Mouse (Mus musculus) urinary bladder, adult 2 months (tissue): Measurements from ENCODE around the gene Olfr1023. TPM values are rescaled to one million over a fixed set of nuclear protein-coding genes. Genes with fewer than 3 reads are reported as not detected.

Source experiments
- DNase-seq: peaks from one replicate; pipeline ENCODE4 v3.0.0; 2022; ENCODE audit warnings: low spot score
- polyA plus RNA-seq: library from polyadenylated mRNA; depleted of rRNA; stranded (reverse); fragments of >200 nt; gene quantifications from 2 replicates; pipeline ENCODE4 v1.2.3, GENCODE M21; 2012; rRNA removed

The Olfr1023 gene
- not detected in 2 replicates for polyA plus RNA-seq

DNA sequence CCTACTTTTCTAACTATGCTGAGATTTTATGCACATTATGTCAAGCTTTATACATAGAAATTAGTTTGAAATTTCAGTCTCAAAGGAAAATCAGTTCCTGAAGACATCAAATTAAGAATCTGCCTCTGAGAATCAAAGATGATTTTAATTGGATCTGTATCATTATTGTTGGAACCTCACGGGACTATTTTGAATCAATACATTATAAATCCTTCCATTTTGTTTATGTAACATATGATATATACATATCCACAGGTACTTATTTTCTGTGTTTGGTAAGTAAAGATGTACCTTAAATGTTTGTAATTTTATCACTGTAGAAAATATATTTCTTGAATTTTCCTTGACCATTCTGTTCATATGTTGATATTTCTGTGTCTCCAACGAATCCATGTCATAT is at the start of gene Olfr1023:
Olfr1023 (plus strand) TSS at position 301 of the 400 bp plus-strand sequence.
- no peak for DNase-seq

DNA sequence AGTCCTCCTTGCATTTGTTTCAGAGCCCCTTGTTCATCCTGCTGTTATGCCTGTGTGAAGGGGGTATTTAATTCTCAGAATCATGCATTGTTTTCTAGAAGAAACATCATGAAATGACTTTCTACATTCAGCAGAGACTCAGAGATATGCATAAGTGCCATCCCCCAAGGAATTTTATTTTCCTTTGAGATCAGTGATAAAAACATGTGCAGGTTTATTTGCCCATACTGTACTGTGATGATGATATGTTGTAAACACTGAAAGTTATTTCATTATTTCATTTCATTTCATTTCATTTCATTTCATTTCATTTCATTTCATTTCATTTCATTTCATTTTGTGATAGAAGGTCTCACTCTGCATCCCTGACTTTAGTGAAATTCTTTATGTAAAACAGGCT is 40.1 kb upstream of the Olfr1023 start, which contains the start of gene Olfr1019:
Olfr1019 (minus strand) TSS at position 101 of the 400 bp plus-strand sequence.
- no peak for DNase-seq

DNA sequence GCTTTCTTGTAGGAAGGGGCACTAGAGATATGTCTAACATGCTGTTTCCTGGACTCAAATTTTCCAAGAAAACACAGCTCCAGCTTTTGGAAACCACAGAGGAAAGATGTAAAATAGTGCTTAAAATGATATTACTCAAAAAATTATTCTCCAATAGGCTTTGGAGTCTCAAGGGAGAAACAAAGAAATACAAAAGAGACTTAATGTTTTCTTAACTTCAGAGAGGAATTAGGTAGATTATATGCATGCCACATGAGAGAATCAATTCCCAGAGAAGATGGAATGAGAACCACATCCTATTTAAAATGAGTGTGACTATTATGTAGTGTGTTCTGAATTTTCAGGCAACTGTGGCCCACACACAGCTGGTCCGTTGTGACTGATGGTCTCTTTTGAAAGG is 38.7 kb upstream of the Olfr1023 start, which contains the start of gene Olfr1020:
Olfr1020 (plus strand) TSS at position 301 of the 400 bp plus-strand sequence.
- DNase-seq, result no peak

DNA sequence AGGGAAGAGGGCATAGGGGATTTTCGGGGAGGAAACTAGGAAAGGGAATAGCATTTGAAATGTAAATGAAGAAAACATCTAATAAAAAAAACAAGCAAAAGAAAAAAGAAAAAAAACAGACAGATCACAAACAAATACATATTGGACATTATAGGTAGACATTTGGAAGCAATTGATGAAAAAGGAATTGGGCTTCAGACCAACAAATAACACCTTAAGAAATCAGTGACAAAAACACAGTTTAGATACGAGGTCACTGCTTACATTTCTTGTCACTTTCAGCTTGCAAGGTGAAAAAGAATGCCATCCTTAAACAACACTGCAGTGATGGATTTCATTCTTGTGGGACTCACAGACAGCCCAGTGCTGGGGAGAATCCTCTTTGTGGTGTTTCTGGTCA is 17.1 kb upstream of the Olfr1023 start, which contains the start of gene Olfr1022:
Olfr1022 (plus strand) TSS at position 301 of the 400 bp plus-strand sequence.
- DNase-seq, result no peak

DNA sequence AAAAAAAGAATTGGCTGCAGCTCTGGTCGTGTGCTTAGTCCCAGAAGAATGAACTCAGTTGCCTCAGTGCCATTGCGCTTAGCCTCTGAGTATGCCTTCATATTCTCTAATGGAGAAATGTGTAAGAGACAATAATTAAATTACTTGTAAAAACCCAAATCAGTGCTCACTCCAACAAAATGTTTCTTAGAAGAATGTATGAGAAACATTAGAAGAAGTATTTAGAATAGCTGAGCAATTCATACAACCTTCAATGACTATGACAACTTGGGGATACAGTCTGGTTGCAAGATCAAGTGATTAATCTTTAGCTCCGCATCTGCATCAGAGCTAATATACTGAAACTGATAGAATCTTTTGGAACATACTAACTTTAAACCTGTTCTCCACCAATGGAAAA is 19.5 kb downstream of the Olfr1023 start, which contains the start of gene Olfr1024:
Olfr1024 (minus strand) TSS at position 101 of the 400 bp plus-strand sequence.
- DNase-seq, result no peak

DNA sequence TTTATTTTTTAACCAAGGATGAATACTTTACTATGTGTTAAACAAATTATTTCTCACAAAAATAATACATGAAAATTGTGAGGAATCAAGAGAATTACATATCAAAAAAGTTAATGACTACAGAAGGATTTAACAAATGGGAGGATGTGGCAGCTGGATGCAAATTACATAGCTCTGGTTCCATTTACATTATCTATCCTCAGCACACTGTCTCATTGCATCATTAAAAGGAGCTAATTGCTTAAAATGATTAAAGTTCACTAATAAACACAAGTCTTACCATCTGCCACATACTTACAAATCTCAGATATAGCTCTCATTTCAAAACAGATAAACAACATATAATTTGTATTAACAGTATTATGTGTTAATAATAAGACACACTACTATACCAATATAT is 27.8 kb downstream of the Olfr1023 start:
- no peak for DNase-seq

DNA sequence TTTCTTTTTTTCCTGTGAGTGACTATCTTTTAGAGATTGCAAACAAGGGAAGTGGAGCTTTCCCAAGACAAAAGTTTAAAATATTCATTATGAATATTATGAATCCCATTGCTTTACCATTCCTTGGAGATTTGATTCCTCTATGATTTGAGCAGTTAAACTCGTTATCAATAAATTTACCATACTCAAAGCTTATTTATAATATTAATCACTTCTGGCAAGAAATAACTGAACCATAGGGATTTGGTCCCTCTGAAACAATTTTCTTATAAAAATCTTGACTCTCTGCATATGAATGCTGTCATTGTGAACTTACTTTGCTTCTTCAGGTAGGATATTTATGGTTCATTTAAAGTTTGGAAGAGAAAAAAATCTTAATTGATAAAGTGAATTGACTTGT is 29.5 kb downstream of the Olfr1023 start, which contains the start of gene Olfr1025-ps1:
Olfr1025-ps1 (plus strand) TSS at position 301 of the 400 bp plus-strand sequence.
- no peak for DNase-seq

DNA sequence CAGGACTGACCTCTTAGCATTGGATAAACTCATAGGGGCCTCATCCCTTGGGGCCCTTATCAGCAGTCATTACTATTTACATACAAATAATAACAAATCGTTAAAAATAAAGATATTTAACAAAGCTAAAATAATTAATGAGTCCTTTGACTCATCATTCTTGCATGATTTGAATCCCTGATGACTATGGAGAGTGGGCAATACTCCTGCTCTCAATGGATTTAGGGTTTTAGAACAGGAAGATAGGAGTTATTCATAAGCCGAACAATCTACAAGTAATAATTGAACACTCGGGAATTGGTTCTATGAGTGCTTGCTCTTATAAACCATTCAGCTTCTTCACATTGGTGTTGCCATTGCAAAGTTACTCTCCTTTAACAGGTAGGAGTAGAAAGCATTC is 35.8 kb downstream of the Olfr1023 start, which contains the start of gene Olfr1026:
Olfr1026 (plus strand) TSS at position 301 of the 400 bp plus-strand sequence.
- no peak for DNase-seq

Other genes starting within 250 kb of the Olfr1023 start
- not detected in 2 replicates for gene Olfr1002, start 234.9 kb upstream of the Olfr1023 start, polyA plus RNA-seq
- gene Olfr154, start 221.2 kb upstream of the Olfr1023 start, polyA plus RNA-seq, result not detected in 2 replicates
- not detected in 2 replicates for gene Olfr1006, start 206.9 kb upstream of the Olfr1023 start, polyA plus RNA-seq
- not detected in 2 replicates for gene Olfr1008, start 196.2 kb upstream of the Olfr1023 start, polyA plus RNA-seq
- gene Olfr1009, start 170.2 kb upstream of the Olfr1023 start, polyA plus RNA-seq, result not detected in 2 replicates
- not detected in 2 replicates for gene Olfr1012, start 122.9 kb upstream of the Olfr1023 start, polyA plus RNA-seq
- not detected in 2 replicates for gene Olfr1013, start 118.5 kb upstream of the Olfr1023 start, polyA plus RNA-seq
- gene Olfr1014, start 112.9 kb upstream of the Olfr1023 start, polyA plus RNA-seq, result not detected in 2 replicates
- gene Olfr1015, start 103.6 kb upstream of the Olfr1023 start, polyA plus RNA-seq, result not detected in 2 replicates
- gene Olfr1016, start 83.1 kb upstream of the Olfr1023 start, polyA plus RNA-seq, result not detected in 2 replicates
- not detected in 2 replicates for gene Olfr1018, start 67.2 kb upstream of the Olfr1023 start, polyA plus RNA-seq
- gene Olfr1019, start 40.2 kb upstream of the Olfr1023 start, polyA plus RNA-seq, result not detected in 2 replicates
- not detected in 2 replicates for gene Olfr1020, start 38.6 kb upstream of the Olfr1023 start, polyA plus RNA-seq
- not detected in 2 replicates for gene Olfr1022, start 17.0 kb upstream of the Olfr1023 start, polyA plus RNA-seq
- not detected in 2 replicates for gene Olfr1024, start 19.4 kb downstream of the Olfr1023 start, polyA plus RNA-seq
- gene Olfr1025-ps1, start 29.6 kb downstream of the Olfr1023 start, polyA plus RNA-seq, result not detected in 2 replicates
- not detected in 2 replicates for gene Olfr1026, start 35.9 kb downstream of the Olfr1023 start, polyA plus RNA-seq
- gene Olfr1028, start 64.8 kb downstream of the Olfr1023 start, polyA plus RNA-seq, result not detected in 2 replicates
- gene Olfr1029, start 88.3 kb downstream of the Olfr1023 start, polyA plus RNA-seq, result 0.04 TPM in 1 of 2 replicates, not detected in the other
- gene Olfr1030, start 93.6 kb downstream of the Olfr1023 start, polyA plus RNA-seq, result not detected in 2 replicates
- not detected in 2 replicates for gene Olfr1031, start 104.7 kb downstream of the Olfr1023 start, polyA plus RNA-seq
- not detected in 2 replicates for gene Olfr1032, start 119.9 kb downstream of the Olfr1023 start, polyA plus RNA-seq
- 3.9 and 4.5 TPM in 2 replicates for gene Olfr1033, start 135.0 kb downstream of the Olfr1023 start, polyA plus RNA-seq
- gene Olfr1034, start 160.2 kb downstream of the Olfr1023 start, polyA plus RNA-seq, result 0.68 and 0.85 TPM in 2 replicates
- not detected in 2 replicates for gene Olfr1036, start 188.4 kb downstream of the Olfr1023 start, polyA plus RNA-seq
- not detected in 2 replicates for gene Olfr1037, start 201.7 kb downstream of the Olfr1023 start, polyA plus RNA-seq